Mouse (Mus musculus): ENCODE measurements at regions not wholly inside any gene's neighbourhood (a gene's known extent, or its start where the extent isn't known, plus 50 kb on each side); places are given as distances from the start of the nearest gene placed in this dataset.

GRCm38 (mm10) chr3:79996803-79997202 is 112.5 kb downstream of the Fam198b start:
- DNase-seq (ENCODE audit: low spot score) = no peak

- DNase-seq (ENCODE audit: low spot score) = peak; percentile 32
Measured at GRCm38 (mm10) chr3:80002335-80002734, 118.0 kb downstream of the Fam198b start.

GRCm38 (mm10) chr3:80003300-80004090 is 119.2 kb downstream of the Fam198b start:
- peak; percentile 67 for DNase-seq (ENCODE audit: low spot score)

- no peak for DNase-seq (ENCODE audit: low spot score)
Measured at GRCm38 (mm10) chr3:80004556-80004955, 120.2 kb downstream of the Fam198b start.

- no peak for DNase-seq (ENCODE audit: low spot score)
Measured at GRCm38 (mm10) chr3:80004966-80005365, 120.6 kb downstream of the Fam198b start.

GRCm38 (mm10) chr3:80005371-80005770 is 121.0 kb downstream of the Fam198b start:
- DNase-seq (ENCODE audit: low spot score) = no peak

GRCm38 (mm10) chr3:80006263-80006662 is 121.9 kb downstream of the Fam198b start:
- DNase-seq (ENCODE audit: low spot score) = no peak

GRCm38 (mm10) chr3:80007006-80007405 is 122.7 kb downstream of the Fam198b start:
- no peak for DNase-seq (ENCODE audit: low spot score)

GRCm38 (mm10) chr3:80009275-80009674 is 124.9 kb downstream of the Fam198b start:
- no peak for DNase-seq (ENCODE audit: low spot score)

GRCm38 (mm10) chr3:80025795-80026194 is 141.5 kb downstream of the Fam198b start:
- no peak for DNase-seq (ENCODE audit: low spot score)

- no peak for DNase-seq (ENCODE audit: low spot score)
Measured at GRCm38 (mm10) chr3:80033071-80033470, 148.7 kb downstream of the Fam198b start.

GRCm38 (mm10) chr3:80038553-80039129 is 154.3 kb downstream of the Fam198b start:
- no peak for DNase-seq (ENCODE audit: low spot score)

GRCm38 (mm10) chr3:80042756-80043484 is 158.6 kb downstream of the Fam198b start:
- no peak for DNase-seq (ENCODE audit: low spot score)

- DNase-seq (ENCODE audit: low spot score) = no peak
Measured at GRCm38 (mm10) chr3:80049495-80050225, 165.3 kb downstream of the Fam198b start.

- no peak for DNase-seq (ENCODE audit: low spot score)
Measured at GRCm38 (mm10) chr3:80050920-80051319, 166.6 kb downstream of the Fam198b start.

GRCm38 (mm10) chr3:80051963-80052362 is 167.6 kb downstream of the Fam198b start:
- DNase-seq (ENCODE audit: low spot score) = no peak

- no peak for DNase-seq (ENCODE audit: low spot score)
Measured at GRCm38 (mm10) chr3:80052879-80053278, 168.5 kb downstream of the Fam198b start.

GRCm38 (mm10) chr3:80053435-80053834 is 169.1 kb downstream of the Fam198b start:
- no peak for DNase-seq (ENCODE audit: low spot score)

GRCm38 (mm10) chr3:80056636-80057350 is 172.5 kb downstream of the Fam198b start:
- DNase-seq (ENCODE audit: low spot score) = no peak

GRCm38 (mm10) chr3:80058722-80059121 is 174.4 kb downstream of the Fam198b start:
- DNase-seq (ENCODE audit: low spot score) = peak; percentile 74

- no peak for DNase-seq (ENCODE audit: low spot score)
Measured at GRCm38 (mm10) chr3:80070726-80071125, 186.4 kb downstream of the Fam198b start.

Measured in embryo, embryonic 10.5 days (tissue).